Mouse (Mus musculus) 416B (cell line): ENCODE data around the gene Kif3a.

Experiments
- DNase-seq: peaks from one replicate; pipeline ENCODE4 v3.0.0; 2011; ENCODE audit warnings: low read depth

Kif3a gene

GRCm38 (mm10) chr11:53567224-53568014 is at the start of gene Kif3a:
Gene Kif3a (plus strand): TSS chr11:53567379.
- DNase-seq: peak; percentile 95

GRCm38 (mm10) chr11:53518759-53519158 is 48.4 kb upstream of the Kif3a start:
- DNase-seq: peak; percentile 48

DNA sequence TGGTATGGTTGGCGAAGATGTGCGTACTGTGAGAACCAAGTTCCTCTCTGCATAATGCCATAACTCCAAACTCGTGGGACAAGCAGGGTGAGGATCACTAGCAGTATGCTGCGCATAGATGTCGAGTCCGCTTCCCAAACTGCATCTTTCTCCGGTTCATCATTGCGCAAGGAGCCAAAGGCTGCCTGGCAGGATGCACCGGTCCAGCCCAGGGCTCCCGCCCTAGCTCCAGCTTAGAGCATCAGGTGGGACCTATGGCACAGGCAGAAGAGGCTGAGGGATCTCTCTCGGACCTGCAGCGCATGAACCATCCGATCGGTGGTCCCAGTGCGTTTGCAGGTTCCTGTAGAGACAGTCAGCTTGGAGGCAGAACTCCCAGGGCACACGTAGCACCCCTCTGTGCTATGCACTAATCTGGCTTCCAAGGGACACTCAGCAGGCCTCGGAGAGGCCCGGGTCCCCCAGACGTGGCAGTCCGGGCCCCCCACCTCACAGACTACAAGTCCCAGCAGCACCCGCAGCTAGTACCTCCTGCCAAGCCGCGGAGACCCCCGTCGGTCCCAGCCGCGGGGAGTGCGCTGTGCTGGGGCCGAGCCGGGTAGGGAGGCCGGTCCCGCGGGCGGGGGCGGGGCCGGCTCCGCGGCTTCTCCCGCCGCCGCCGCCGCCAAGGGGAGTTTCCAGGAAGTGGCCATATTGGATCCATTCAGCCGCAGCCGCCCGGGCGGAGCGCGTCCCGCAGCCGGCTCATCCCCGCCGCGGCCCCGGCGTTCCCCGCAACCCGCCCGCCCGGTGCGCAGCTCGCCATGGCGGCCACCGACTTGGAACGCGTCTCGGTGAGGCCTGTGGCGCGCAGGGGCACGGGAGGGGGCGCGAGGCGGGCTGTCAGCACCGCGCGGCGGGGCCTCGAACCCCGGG is 47.7 kb upstream of the Kif3a start, which contains the start of gene Sept8:
Sept8 (plus strand) TSS at position 51 of the 915 bp plus-strand sequence.
- peak; percentile 26 for DNase-seq

DNA sequence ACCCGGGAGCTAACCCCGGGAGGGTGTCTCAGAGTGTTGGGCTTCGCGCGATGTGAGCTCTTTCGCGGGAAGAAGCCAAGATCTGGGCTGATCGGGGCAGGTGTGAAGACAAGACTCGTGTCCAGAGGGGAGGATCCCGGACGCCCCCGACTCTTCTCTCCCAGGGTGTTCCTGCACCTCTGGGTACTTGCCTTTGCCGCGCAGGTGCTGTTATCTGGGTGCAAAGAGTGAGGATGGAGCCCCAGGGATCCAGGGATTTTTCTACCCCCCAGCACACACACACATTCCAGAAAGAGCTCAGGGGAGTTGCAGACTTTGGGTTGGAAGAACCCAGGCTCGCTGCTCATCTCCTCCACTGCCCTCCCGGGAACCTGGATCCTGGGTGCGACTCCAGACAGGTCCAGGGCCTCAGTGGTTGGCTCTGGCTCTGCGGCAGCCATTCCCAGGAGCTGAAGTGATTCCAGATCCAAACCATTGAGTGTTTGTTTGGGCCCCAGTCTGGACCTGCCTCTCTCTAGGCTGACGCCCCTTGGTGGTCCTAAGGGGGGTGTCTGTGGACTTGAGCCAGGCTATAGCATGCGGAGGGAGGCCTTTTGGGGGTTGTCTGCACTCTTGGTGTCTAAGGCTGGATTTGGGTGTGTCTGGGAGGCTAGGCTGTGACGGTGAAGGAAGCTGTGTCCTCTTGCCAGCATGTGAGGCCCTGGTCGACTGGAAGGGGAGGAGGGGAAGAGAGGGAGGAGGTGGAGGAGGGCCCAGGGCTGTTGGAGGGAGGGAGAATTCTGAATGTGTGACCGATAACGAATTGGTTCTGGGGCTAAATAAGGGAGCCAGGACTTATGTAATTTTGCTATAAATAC is 46.8 kb upstream of the Kif3a start:
- peak; percentile 73 for DNase-seq

DNA sequence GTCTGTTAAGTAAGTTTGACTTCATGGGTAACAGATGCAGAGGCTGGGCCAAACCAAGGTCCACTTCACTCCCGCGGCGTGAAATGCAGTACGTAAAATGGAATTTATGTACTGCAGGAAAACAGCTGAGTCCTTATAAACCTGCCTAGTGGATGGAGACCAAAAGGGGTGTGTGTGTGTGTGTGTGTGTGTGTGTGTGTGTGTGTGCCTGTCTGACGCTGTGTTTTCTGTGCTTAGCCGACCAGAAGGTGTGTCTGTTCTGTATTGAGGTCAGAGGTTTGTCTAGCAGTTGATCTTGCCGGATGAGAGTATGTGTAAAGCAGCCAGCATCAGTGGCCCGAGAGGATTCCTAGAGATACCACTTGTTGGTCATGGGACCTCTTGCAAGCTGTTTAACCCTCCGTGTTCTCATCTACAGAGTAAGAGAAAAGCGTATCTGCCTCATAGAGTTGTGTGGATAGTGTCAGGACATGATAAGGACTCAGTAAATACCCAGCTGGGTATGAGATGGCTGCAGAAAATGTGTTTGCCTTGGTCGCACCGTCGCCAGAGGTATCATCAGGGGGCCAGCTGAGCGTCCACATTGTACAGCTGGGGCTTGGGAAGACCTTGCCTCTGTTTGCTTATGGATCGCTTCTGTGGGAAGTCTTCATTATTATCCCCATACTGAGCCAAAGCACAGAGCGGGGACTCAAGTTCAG is 45.9 kb upstream of the Kif3a start:
- peak; percentile 29 for DNase-seq

DNA sequence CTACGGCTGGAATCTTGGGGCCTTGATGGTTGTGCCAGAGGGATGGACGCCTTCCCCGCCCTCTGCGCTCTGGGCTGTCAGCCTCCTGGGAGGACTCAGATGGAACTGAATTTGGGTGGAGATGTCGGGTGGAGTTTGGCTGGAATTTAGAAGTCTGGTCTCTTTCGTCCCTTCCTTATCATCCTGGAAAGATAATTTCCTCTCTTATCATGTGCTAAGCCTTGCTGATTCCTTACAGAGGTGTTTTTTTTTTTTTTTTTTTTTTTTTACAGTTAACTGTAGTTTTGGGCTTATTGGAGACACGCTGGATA is 45.4 kb upstream of the Kif3a start:
- DNase-seq: no peak

DNA sequence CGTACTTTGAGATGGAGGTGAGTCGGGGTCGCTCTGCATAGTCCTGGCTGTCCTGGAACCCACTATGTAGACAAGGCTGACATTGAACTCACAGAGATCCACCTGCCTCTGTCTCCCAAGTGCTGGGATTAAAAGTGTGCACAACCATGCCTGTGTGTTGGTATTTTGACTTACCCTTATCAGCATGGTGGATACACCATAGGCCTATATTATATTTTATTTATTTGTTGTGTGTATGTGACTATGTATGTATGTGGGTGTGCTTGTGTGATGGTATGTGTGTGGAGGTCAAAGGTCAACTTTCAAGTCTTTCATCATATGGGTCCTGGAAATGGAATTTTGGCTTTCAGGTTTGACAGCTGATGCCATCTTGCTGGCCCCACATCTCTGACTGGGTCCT is 44.8 kb upstream of the Kif3a start:
- DNase-seq: no peak

GRCm38 (mm10) chr11:53522930-53523329 is 44.2 kb upstream of the Kif3a start:
- no peak for DNase-seq

GRCm38 (mm10) chr11:53523545-53524405 is 43.4 kb upstream of the Kif3a start:
- no peak for DNase-seq

- peak; percentile 46 for DNase-seq
Measured at GRCm38 (mm10) chr11:53524905-53525304, 42.3 kb upstream of the Kif3a start.

- DNase-seq: no peak
Measured at GRCm38 (mm10) chr11:53525461-53525860, 41.7 kb upstream of the Kif3a start.

- peak; percentile 84 for DNase-seq
Measured at GRCm38 (mm10) chr11:53528397-53529252, 38.6 kb upstream of the Kif3a start.

DNA sequence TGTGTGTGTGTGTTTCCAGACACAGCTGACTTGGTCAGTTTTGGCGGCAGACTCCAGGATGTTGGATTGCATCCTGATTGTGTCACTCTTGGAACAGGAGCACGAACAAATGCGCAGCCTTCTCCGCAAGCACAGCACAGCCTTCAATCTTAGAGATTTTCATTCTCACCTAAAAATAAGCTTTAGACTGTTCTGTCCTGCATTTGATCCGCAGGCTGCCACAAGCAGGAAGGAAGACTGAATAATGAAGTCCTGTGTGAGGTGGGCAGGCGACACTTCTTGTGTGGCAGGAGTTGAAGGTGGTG is 38.0 kb upstream of the Kif3a start:
- DNase-seq: peak; percentile 19

- no peak for DNase-seq
Measured at GRCm38 (mm10) chr11:53530001-53530400, 37.2 kb upstream of the Kif3a start.

DNA sequence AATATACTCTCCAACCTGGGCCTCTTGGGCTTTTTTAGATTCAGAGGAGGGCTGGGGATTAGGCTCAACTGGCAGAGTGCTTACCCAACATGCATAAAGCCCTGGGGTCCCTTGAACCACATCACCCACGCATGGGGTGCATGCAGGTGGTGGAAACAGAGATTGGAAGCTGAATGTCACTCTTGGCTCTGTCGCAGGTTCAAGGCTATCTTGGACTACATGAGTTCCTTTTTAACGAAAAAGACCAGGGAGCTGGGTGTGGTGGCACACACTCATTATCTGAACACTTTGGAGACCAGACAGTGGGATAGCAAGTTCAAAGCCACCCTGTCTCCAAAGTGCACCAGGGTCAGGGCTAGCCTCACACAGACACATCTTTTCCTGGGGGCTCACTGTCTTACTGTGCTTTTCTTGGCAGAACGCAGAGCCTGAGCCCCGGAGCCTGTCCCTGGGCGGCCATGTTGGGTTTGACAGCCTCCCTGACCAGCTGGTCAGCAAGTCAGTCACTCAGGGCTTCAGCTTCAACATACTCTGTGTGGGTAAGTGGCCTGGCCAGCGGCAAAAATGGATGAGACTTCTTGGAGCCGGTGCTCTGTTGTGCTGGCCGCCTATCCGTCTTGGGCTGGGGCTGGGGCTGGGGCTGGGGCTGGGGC is 35.5 kb upstream of the Kif3a start:
- no peak for DNase-seq

GRCm38 (mm10) chr11:53532231-53532620 is 35.0 kb upstream of the Kif3a start:
- DNase-seq: peak; percentile 68

DNA sequence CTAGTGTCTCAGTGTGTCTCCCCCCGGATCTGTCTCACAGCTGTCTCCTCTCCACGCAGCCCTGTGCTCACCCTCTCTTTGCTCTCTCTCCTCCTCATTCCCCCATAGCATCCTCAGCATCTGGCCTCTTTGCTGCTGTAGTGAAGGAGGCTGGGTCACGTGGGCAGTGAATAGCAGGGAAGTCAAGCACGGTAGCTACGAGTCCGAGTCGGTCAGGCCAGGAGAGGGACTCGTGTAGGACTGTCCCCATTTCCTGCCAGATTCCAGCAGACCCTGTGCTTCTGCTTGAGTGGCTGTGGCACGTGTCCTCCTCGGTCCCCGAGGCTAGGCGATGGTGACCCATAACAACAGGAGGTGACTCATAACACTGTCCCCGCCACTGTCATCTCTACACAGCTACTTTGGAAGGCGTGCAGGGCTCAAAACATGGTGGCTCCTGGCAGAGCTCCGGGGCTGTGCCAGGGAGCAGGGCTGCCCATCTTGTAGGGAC is 28.1 kb upstream of the Kif3a start:
- DNase-seq: peak; percentile 52

DNA sequence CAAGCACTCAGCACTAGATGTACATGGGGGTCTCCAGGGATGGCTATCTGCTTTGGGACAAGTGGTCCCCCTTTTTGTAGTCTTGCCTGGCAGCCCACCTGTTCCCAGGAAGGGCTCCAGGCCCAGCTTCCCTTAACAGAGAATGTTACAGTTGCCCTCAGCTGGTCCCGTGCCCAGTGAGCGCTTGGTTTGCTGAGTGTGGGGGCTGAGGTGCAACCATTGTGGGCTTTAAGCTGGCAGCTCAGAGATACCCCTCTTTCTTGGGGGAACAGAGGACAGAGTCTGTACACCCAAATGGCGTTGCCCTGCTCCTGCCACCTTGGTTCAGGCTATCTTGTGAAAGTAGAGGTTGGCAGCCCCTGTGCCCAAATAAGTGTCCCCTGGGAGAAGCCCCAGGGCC is 26.8 kb upstream of the Kif3a start:
- DNase-seq: no peak

DNA sequence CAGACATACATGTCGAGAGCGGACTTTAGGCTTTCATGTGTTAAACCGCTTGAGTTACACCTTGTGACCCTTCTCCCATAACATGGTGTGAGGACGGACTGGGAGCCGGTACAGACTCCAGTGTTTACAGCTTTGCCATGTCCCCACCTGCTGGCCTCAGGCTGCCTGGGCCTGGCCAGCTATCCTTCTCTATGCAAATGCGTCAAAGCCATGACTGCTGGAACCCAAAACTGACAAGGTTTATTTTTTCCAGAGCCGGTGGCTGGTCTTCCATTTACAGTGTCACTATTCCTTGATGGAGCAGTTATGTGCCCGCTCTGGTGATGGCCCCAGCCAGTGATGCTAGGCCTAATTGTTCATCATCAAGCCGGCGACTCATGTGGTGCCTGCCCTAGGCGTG is 26.0 kb upstream of the Kif3a start:
- no peak for DNase-seq
